Mouse (Mus musculus) heart, embryonic 13.5 days (tissue): ENCODE results near the gene Zbtb38. TPM values are rescaled to one million over a fixed set of nuclear protein-coding genes. Genes with fewer than 3 reads are reported as not detected.

Experiments
- ATAC-seq: fragments of 200-750 bp; cut with Nextera tagmentation; 2 replicates; pipeline ENCODE4 v1.8.0; 2017; ENCODE audit warnings: moderate TSS enrichment; ENCODE audit not compliant: insufficient number of reproducible peaks, low FRiP score, low TSS enrichment; ENCODE audit errors: extremely low read depth
- H3K27ac ChIP-seq: fragments of 300-500 bp; sonication (generic); replicated peaks from 2 replicates; pipeline ENCODE4 v1.5.1; 2015; ENCODE audit warnings: moderate library complexity, mild to moderate bottlenecking, inconsistent platforms
- H3K27me3 ChIP-seq: fragments of 300-500 bp; sonication (generic); replicated peaks from 2 replicates; pipeline ENCODE4 v1.6.1; 2015; ENCODE audit warnings: mild to moderate bottlenecking, inconsistent platforms
- H3K36me3 ChIP-seq: fragments of 300-500 bp; sonication (generic); 2 replicates; pipeline ENCODE4 v1.6.1; 2015; ENCODE audit warnings: mild to moderate bottlenecking, inconsistent platforms
- H3K4me1 ChIP-seq: fragments of 300-500 bp; sonication (generic); 2 replicates; pipeline ENCODE4 v1.6.1; 2015; ENCODE audit warnings: inconsistent platforms
- H3K4me2 ChIP-seq: fragments of 300-500 bp; sonication (generic); 2 replicates; pipeline ENCODE4 v1.6.1; 2015; ENCODE audit warnings: inconsistent platforms, mild to moderate bottlenecking, moderate library complexity
- H3K4me3 ChIP-seq: fragments of 300-500 bp; sonication (generic); 2 replicates; pipeline ENCODE4 v1.5.1; 2015; ENCODE audit warnings: moderate library complexity, mild to moderate bottlenecking, inconsistent platforms
- H3K9ac ChIP-seq: fragments of 300-500 bp; sonication (generic); 2 replicates; pipeline ENCODE4 v1.6.1; 2015; ENCODE audit warnings: inconsistent platforms, mild to moderate bottlenecking, moderate library complexity
- H3K9me3 ChIP-seq: fragments of 300-500 bp; sonication (generic); 2 replicates; pipeline ENCODE4 v1.6.1; 2016; ENCODE audit warnings: inconsistent platforms
- WGBS: fragments of 180-500 bp; shearing (Covaris S2); methylation state at CpG from one replicate; pipeline ENCODE4 v1.1.7; 2015; ENCODE audit warnings: mixed read lengths; 5-methylcytosine and 5-hydroxymethylcytosine counted together
- polyA plus RNA-seq: library from polyadenylated mRNA; unstranded; fragments of >200 nt; fragmentation: Nextera tagmentation; extraction: Ambion mirVana; gene quantifications from 2 replicates; pipeline ENCODE4 v1.2.1, GENCODE M21; 2015

Zbtb38 gene
- polyA plus RNA-seq, 1 experiment from 2014 or later, result 27.1 TPM

DNA sequence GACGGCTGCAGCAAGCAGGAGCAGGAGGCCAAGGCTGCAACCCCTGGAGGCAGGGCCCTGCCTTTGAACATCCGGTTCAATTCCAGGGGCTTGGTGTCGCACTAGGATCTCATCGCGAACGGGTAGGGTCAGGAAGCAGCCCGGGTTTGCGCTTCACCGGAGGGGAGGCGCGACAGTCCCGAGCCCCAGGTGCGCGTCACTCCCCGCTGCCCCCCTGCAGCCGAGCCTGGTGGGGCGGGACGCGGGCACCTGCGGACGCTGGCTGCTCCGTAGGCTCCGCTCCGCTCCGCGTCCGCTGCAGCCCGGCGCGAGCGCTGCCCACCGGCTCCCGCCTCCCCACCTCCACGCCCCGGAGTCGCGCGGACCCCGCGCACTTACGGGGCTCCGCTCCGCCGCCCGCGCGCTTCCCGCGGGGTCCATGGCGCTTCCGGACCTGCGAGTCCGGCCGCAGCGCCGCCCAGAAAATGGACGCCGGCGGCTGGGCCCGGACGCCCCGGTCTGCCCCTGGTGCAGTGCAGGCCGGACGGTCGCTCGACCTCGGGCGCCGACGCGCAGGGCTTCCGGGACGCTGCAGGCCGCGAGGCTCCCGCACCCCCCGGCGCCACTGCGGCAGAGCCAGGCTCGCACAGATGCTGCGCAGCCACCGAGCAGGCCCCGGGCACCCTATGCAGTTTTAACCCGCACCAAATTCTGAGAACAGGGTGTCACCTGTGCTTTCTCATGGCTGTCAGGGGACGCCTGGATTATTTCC lies 33.0 kb downstream of the Zbtb38 start:
- ATAC-seq, result peak; percentile 55; the same call in 1 of the 2 replicates

GRCm38 (mm10) chr9:96718888-96719287 lies 33.7 kb downstream of the Zbtb38 start:
- 53% methylated on average over 10 of the region's 10 CpGs for WGBS
- peak overlapping the region; percentile 99 for H3K9ac ChIP-seq
- peaks cover 45% of the 10 kb centered on the region for H3K36me3 ChIP-seq
- H3K27me3 ChIP-seq, result no peaks in the 10 kb centered on the region
- ATAC-seq, result no peak
- H3K4me3 ChIP-seq, result peak overlapping the region; percentile 86
- H3K4me1 ChIP-seq, result peaks cover 74% of the 10 kb centered on the region
- peak overlapping the region; percentile 84 for H3K4me2 ChIP-seq
- H3K27ac ChIP-seq, result peak overlapping the region; percentile 99
- H3K9me3 ChIP-seq, result no peaks in the 10 kb centered on the region

More for the DNA sequence above, 33.0 kb downstream of the Zbtb38 start:
- under 1% methylated on average over 85 of the region's 85 CpGs for WGBS
- peak overlapping the region; percentile 86 for H3K4me3 ChIP-seq
- peak overlapping the region; percentile 99 for H3K27ac ChIP-seq
- peak overlapping the region; percentile 84 for H3K4me2 ChIP-seq
- peak overlapping the region; percentile 99 for H3K9ac ChIP-seq
- peaks cover 38% of the 10 kb centered on the region for H3K36me3 ChIP-seq
- H3K4me1 ChIP-seq, result peaks cover 73% of the 10 kb centered on the region
- H3K27me3 ChIP-seq, result no peaks in the 10 kb centered on the region
- no peaks in the 10 kb centered on the region for H3K9me3 ChIP-seq

GRCm38 (mm10) chr9:96718402-96718798 lies 34.2 kb downstream of the Zbtb38 start:
- H3K9me3 ChIP-seq, result no peaks in the 10 kb centered on the region
- peak overlapping the region; percentile 84 for H3K4me2 ChIP-seq
- peak overlapping the region; percentile 99 for H3K27ac ChIP-seq
- H3K27me3 ChIP-seq, result no peaks in the 10 kb centered on the region
- H3K4me3 ChIP-seq, result peak overlapping the region; percentile 86
- peaks cover 46% of the 10 kb centered on the region for H3K36me3 ChIP-seq
- 89% methylated on average over 8 of the region's 8 CpGs for WGBS
- ATAC-seq, result no peak
- peak overlapping the region; percentile 99 for H3K9ac ChIP-seq
- peaks cover 72% of the 10 kb centered on the region for H3K4me1 ChIP-seq

- 93% methylated on average over 16 of the region's 16 CpGs for WGBS
- Histone ChIP-seq H3K9me3 (no peaks in the 10 kb centered on the region), H3K27me3 (no peaks in the 10 kb centered on the region), H3K27ac (peak overlapping the region; percentile 99; the same call in 1 of the 2 replicates), H3K4me1 (peaks cover 76% of the 10 kb centered on the region), H3K9ac (peak overlapping the region; percentile 99; the same call in 1 of the 2 replicates), H3K4me3 (0 out of 2 replicates have a peak overlapping the region, but pooled peaks have one; percentile 86), H3K4me2 (peak overlapping the region; percentile 84), H3K36me3 (peaks cover 43% of the 10 kb centered on the region)
- ATAC-seq, result no peak
Measured at GRCm38 (mm10) chr9:96717698-96718401, 34.8 kb downstream of the Zbtb38 start.

- Histone ChIP-seq H3K4me1 (peaks cover 84% of the 10 kb centered on the region), H3K27ac (no peak overlapping the region)
Measured at GRCm38 (mm10) chr9:96716735-96717444, 35.7 kb downstream of the Zbtb38 start.

GRCm38 (mm10) chr9:96716136-96716535 lies 36.5 kb downstream of the Zbtb38 start:
- H3K4me3 ChIP-seq, result no peak overlapping the region
- H3K4me1 ChIP-seq, result peaks cover 84% of the 10 kb centered on the region
- no peaks in the 10 kb centered on the region for H3K27me3 ChIP-seq
- no peaks in the 10 kb centered on the region for H3K9me3 ChIP-seq
- WGBS, result 75% methylated on average over 10 of the region's 10 CpGs
- no peak overlapping the region for H3K4me2 ChIP-seq
- peak overlapping the region; percentile 85 for H3K27ac ChIP-seq
- peaks cover 51% of the 10 kb centered on the region for H3K36me3 ChIP-seq
- no peak for ATAC-seq
- peak overlapping the region; percentile 16; the same call in 1 of the 2 replicates for H3K9ac ChIP-seq

More at GRCm38 (mm10) chr9:96716735-96717444, 35.7 kb downstream of the Zbtb38 start:
- no peak overlapping the region for H3K4me2 ChIP-seq
- H3K27me3 ChIP-seq, result no peaks in the 10 kb centered on the region
- no peak overlapping the region for H3K4me3 ChIP-seq
- WGBS, result 84% methylated on average over 14 of the region's 14 CpGs
- ATAC-seq, result no peak
- no peak overlapping the region for H3K9ac ChIP-seq
- no peaks in the 10 kb centered on the region for H3K9me3 ChIP-seq
- H3K36me3 ChIP-seq, result peaks cover 44% of the 10 kb centered on the region

- Histone ChIP-seq H3K4me2 (no peak overlapping the region), H3K9me3 (no peaks in the 10 kb centered on the region), H3K27ac (peak overlapping the region; percentile 85), H3K9ac (no peak overlapping the region), H3K36me3 (peaks cover 58% of the 10 kb centered on the region), H3K4me3 (no peak overlapping the region), H3K27me3 (no peaks in the 10 kb centered on the region), H3K4me1 (peaks cover 84% of the 10 kb centered on the region)
- 86% methylated on average over 11 of the region's 11 CpGs for WGBS
- no peak for ATAC-seq
Measured at GRCm38 (mm10) chr9:96715171-96715570, 37.5 kb downstream of the Zbtb38 start.

- H3K4me3 ChIP-seq, result 0 out of 2 replicates have a peak overlapping the region, but pooled peaks have one; percentile 6
- no peak for ATAC-seq
- no peaks in the 10 kb centered on the region for H3K9me3 ChIP-seq
- WGBS, result 67% methylated on average over 14 of the region's 14 CpGs
- no peaks in the 10 kb centered on the region for H3K27me3 ChIP-seq
- peak overlapping the region; percentile 95 for H3K27ac ChIP-seq
- peaks cover 92% of the 10 kb centered on the region for H3K4me1 ChIP-seq
- 0 out of 2 replicates have a peak overlapping the region, but pooled peaks have one; percentile 48 for H3K9ac ChIP-seq
- peak overlapping the region; percentile 44 for H3K4me2 ChIP-seq
- H3K36me3 ChIP-seq, result peaks cover 71% of the 10 kb centered on the region
Measured at GRCm38 (mm10) chr9:96713472-96714390, 38.9 kb downstream of the Zbtb38 start.

GRCm38 (mm10) chr9:96712758-96713471 lies 39.7 kb downstream of the Zbtb38 start:
- H3K4me2 ChIP-seq, result peak overlapping the region; percentile 44
- peak overlapping the region; percentile 6; the same call in 1 of the 2 replicates for H3K4me3 ChIP-seq
- H3K9ac ChIP-seq, result peak overlapping the region; percentile 69
- H3K4me1 ChIP-seq, result peaks cover 92% of the 10 kb centered on the region
- no peak for ATAC-seq
- H3K9me3 ChIP-seq, result no peaks in the 10 kb centered on the region
- H3K36me3 ChIP-seq, result peaks cover 68% of the 10 kb centered on the region
- 70% methylated on average over 14 of the region's 14 CpGs for WGBS
- H3K27ac ChIP-seq, result peak overlapping the region; percentile 95
- no peaks in the 10 kb centered on the region for H3K27me3 ChIP-seq

GRCm38 (mm10) chr9:96712045-96712444 lies 40.6 kb downstream of the Zbtb38 start:
- Histone ChIP-seq H3K27me3 (no peaks in the 10 kb centered on the region), H3K4me3 (no peak overlapping the region), H3K9me3 (no peaks in the 10 kb centered on the region), H3K4me2 (peak overlapping the region; percentile 41), H3K36me3 (peaks cover 60% of the 10 kb centered on the region), H3K9ac (peak overlapping the region; percentile 69), H3K27ac (peak overlapping the region; percentile 95), H3K4me1 (peaks cover 94% of the 10 kb centered on the region)
- WGBS, result 56% methylated on average over 12 of the region's 12 CpGs
- ATAC-seq, result peak; percentile 51; the same call in 1 of the 2 replicates
